Mouse (Mus musculus) T-cell, adult 2 months (primary cell): ENCODE results near the gene Tenm3.

Experiments
- DNase-seq: peaks from one replicate; pipeline ENCODE4 v3.0.0; 2022; ENCODE audit warnings: low spot score

The Tenm3 gene

GRCm38 (mm10) chr8:48740951-48741350 is 102.8 kb downstream of the Tenm3 start:
- DNase-seq = no peak

GRCm38 (mm10) chr8:48740147-48740881 is 103.4 kb downstream of the Tenm3 start:
- DNase-seq = no peak

GRCm38 (mm10) chr8:48733731-48734130 is 110.0 kb downstream of the Tenm3 start:
- DNase-seq = no peak

- DNase-seq = no peak
Observed at GRCm38 (mm10) chr8:48733057-48733456, 110.7 kb downstream of the Tenm3 start.

GRCm38 (mm10) chr8:48730701-48731100 is 113.0 kb downstream of the Tenm3 start:
- no peak for DNase-seq

GRCm38 (mm10) chr8:48728833-48729690 is 114.7 kb downstream of the Tenm3 start:
- DNase-seq = no peak

- DNase-seq = no peak
Observed at GRCm38 (mm10) chr8:48728006-48728405, 115.7 kb downstream of the Tenm3 start.

- DNase-seq = no peak
Observed at GRCm38 (mm10) chr8:48722744-48723143, 121.0 kb downstream of the Tenm3 start.

- DNase-seq = no peak
Observed at GRCm38 (mm10) chr8:48722318-48722717, 121.4 kb downstream of the Tenm3 start.

- DNase-seq = no peak
Observed at GRCm38 (mm10) chr8:48721376-48721775, 122.4 kb downstream of the Tenm3 start.

GRCm38 (mm10) chr8:48715616-48716015 is 128.1 kb downstream of the Tenm3 start:
- no peak for DNase-seq

- DNase-seq = no peak
Observed at GRCm38 (mm10) chr8:48706666-48707065, 137.1 kb downstream of the Tenm3 start.

- DNase-seq = no peak
Observed at GRCm38 (mm10) chr8:48704885-48705515, 138.8 kb downstream of the Tenm3 start.

GRCm38 (mm10) chr8:48704485-48704884 is 139.3 kb downstream of the Tenm3 start:
- DNase-seq = no peak

GRCm38 (mm10) chr8:48690665-48691395 is 152.9 kb downstream of the Tenm3 start:
- no peak for DNase-seq

GRCm38 (mm10) chr8:48688706-48689105 is 155.0 kb downstream of the Tenm3 start:
- no peak for DNase-seq

GRCm38 (mm10) chr8:48688188-48688587 is 155.6 kb downstream of the Tenm3 start:
- no peak for DNase-seq

- DNase-seq = no peak
Observed at GRCm38 (mm10) chr8:48673476-48673875, 170.3 kb downstream of the Tenm3 start.

- DNase-seq = no peak
Observed at GRCm38 (mm10) chr8:48672471-48672870, 171.3 kb downstream of the Tenm3 start.

- no peak for DNase-seq
Observed at GRCm38 (mm10) chr8:48671318-48671717, 172.4 kb downstream of the Tenm3 start.

- no peak for DNase-seq
Observed at GRCm38 (mm10) chr8:48670895-48671294, 172.9 kb downstream of the Tenm3 start.

GRCm38 (mm10) chr8:48670387-48670786 is 173.4 kb downstream of the Tenm3 start:
- DNase-seq = no peak
